Mouse (Mus musculus) bone marrow macrophage, adult 2 months (primary cell): Measurements from ENCODE around the gene Fam71b. TPM values are rescaled to one million over a fixed set of nuclear protein-coding genes. Genes with fewer than 3 reads are reported as not detected.

ENCODE experiments used
- H3K27ac ChIP-seq: 2 replicates; pipeline ENCODE4 v1.5.1; 2012; ENCODE audit warnings: low read depth, low read length; ENCODE audit not compliant: insufficient read depth
- H3K4me1 ChIP-seq: 2 replicates; pipeline ENCODE4 v1.6.1; 2012; ENCODE audit warnings: low read length; ENCODE audit not compliant: control insufficient read depth, insufficient read depth
- H3K4me3 ChIP-seq: 2 replicates; pipeline ENCODE4 v1.5.1; 2012; ENCODE audit warnings: mild to moderate bottlenecking, low read length, moderate library complexity; ENCODE audit not compliant: insufficient read depth
- CTCF ChIP-seq: IDR thresholded peaks from 2 replicates; pipeline ENCODE4 v1.5.1; 2012; ENCODE audit warnings: low read depth, mild to moderate bottlenecking, low read length, moderate library complexity
- POLR2A ChIP-seq: IDR thresholded peaks from 2 replicates; pipeline ENCODE4 v1.6.1; 2012; ENCODE audit warnings: mild to moderate bottlenecking, low read depth, low read length, borderline replicate concordance
- polyA plus RNA-seq: library from polyadenylated mRNA; stranded (reverse); fragments of >200 nt; gene quantifications from 2 replicates; pipeline ENCODE4 v1.2.4, GENCODE M21; 2012; ENCODE audit not compliant: missing spikeins, insufficient read depth, insufficient read length

Fam71b gene
- polyA plus RNA-seq, 1 experiment = not detected

GRCm38 (mm10) chr11:46430123-46430522 lies 33.8 kb downstream of the Fam71b start:
- Histone ChIP-seq H3K4me3 (no peak overlapping the region), H3K4me1 (no peaks in the 10 kb centered on the region), H3K27ac (no peak overlapping the region)
- no peak for TF ChIP-seq POLR2A
- TF ChIP-seq CTCF = no peak

DNA sequence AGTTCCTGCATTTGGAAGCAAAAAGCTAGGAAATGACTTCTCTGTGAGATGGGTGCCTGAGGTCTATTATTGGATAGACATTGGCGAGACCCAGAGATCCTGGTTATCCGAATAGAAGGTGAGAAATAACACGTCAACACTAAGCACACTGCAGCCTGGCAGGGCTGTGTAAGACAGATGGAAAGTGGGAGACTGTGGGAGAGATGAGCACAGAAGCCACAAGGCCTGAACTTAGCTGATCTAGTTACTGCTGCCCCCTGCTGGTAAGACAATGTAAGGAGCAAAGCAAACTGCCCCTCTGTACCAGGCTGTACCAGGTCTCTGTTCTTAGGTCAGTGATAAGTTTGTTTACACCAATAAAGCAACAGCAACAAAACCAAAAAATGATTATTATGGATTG lies 34.8 kb downstream of the Fam71b start:
- TF ChIP-seq POLR2A (no peak), CTCF (peak; percentile 32; the same call in 1 of the 2 replicates)
- no peak overlapping the region for H3K4me3 ChIP-seq
- H3K4me1 ChIP-seq = peaks cover 2% of the 10 kb centered on the region; the same call in 1 of the 2 replicates
- H3K27ac ChIP-seq = no peak overlapping the region

GRCm38 (mm10) chr11:46435363-46435762 lies 39.0 kb downstream of the Fam71b start:
- Histone ChIP-seq H3K27ac (no peak overlapping the region), H3K4me1 (peaks cover 7% of the 10 kb centered on the region; the same call in 1 of the 2 replicates), H3K4me3 (no peak overlapping the region)
- no peak for TF ChIP-seq CTCF
- no peak for TF ChIP-seq POLR2A

- Histone ChIP-seq H3K27ac (peak within 1 kb of the TSS; percentile 86), H3K4me3 (peak within 1 kb of the TSS; percentile 96), H3K4me1 (peaks cover 7% of the 10 kb centered on the region; the same call in 1 of the 2 replicates)
- TF ChIP-seq POLR2A = no peak
- TF ChIP-seq CTCF = no peak
Observed at GRCm38 (mm10) chr11:46436760-46437458, 40.5 kb downstream of the Fam71b start, which contains the start of gene Med7. Med7 (plus strand) TSS chr11:46436925.

DNA sequence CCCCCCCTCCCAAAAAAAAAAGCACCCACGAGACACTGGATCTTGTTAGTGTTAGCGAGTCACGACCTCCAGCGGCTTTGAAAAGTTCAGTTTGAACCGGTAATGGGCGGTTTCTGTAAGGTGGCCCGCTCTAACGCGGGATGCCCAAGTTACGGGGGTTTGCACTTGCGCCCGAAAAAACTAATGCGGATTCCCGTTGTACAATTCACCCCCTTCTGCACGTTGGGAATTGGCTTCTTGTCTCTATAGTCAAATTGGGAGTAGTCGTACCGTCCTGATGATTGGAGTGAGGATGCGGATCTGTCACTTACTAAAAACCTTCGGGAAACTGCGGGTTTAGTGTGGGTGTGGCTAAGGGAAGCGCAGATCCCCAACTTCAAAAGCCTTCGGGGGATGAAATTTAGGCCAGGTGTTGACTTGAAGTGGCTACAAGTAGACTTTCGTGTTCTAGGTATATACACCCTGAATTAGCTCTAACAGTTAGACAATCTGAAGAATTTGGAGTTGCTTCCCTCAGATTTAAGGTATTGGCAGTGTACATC lies 41.2 kb downstream of the Fam71b start:
- TF ChIP-seq POLR2A (no peak), CTCF (no peak; the same call in 1 of the 2 replicates)
- peak overlapping the region; percentile 86 for H3K27ac ChIP-seq
- peak overlapping the region; percentile 96 for H3K4me3 ChIP-seq
- peaks cover 7% of the 10 kb centered on the region; the same call in 1 of the 2 replicates for H3K4me1 ChIP-seq

- H3K27ac ChIP-seq = no peak overlapping the region
- TF ChIP-seq POLR2A = no peak
- TF ChIP-seq CTCF = no peak
- peaks cover 7% of the 10 kb centered on the region; the same call in 1 of the 2 replicates for H3K4me1 ChIP-seq
- H3K4me3 ChIP-seq = no peak overlapping the region
Observed at GRCm38 (mm10) chr11:46439005-46439543, 42.7 kb downstream of the Fam71b start.

DNA sequence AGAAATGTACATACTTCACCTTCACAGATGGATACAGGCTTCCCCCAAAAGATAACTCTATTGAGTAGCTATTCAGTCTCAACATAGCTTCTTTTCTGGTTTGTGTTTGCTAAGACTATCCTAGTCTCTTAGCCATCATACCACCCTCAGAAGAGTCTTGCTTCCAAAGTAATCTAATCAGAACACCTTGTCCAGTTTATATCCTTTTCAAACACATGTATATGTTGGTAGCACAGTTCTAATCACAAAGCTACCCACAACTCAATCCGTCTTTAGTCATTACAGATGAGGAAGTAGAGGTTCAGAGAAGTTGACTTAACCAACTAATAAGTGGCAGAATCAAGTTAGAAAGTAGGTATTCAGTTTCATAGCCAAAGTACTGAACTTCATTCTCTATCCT lies 45.4 kb downstream of the Fam71b start:
- Histone ChIP-seq H3K4me3 (no peak overlapping the region), H3K27ac (no peak overlapping the region), H3K4me1 (0 out of 2 replicates have a peak, but pooled peaks cover 4% of the 10 kb centered on the region)
- TF ChIP-seq POLR2A (no peak), CTCF (no peak)

GRCm38 (mm10) chr11:46443152-46443551 lies 46.8 kb downstream of the Fam71b start:
- TF ChIP-seq CTCF (no peak), POLR2A (no peak)
- Histone ChIP-seq H3K4me3 (no peak overlapping the region), H3K4me1 (peaks cover 9% of the 10 kb centered on the region), H3K27ac (no peak overlapping the region)

GRCm38 (mm10) chr11:46443979-46444378 lies 47.6 kb downstream of the Fam71b start:
- TF ChIP-seq POLR2A (no peak), CTCF (no peak)
- Histone ChIP-seq H3K27ac (no peak overlapping the region), H3K4me3 (no peak overlapping the region), H3K4me1 (peaks cover 9% of the 10 kb centered on the region)

DNA sequence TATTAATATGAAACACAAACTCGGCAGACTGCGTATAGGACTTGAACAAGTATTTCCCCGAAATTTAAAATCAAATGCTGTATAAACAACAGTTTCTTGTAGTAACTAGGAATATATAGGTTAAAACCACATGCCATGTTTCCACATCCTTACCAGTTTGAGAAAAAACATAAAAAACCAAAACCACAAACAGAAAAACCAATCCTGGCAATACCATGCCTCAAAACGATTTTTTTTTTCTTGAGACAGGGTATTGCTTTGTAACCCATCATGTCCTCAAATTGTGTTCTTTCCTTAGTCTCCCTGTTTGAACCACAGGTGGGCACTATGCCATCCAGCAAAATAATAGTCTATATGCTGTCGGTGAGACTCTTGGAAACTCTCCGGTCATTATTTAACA lies 49.8 kb downstream of the Fam71b start:
- TF ChIP-seq CTCF = no peak
- TF ChIP-seq POLR2A = no peak
- Histone ChIP-seq H3K27ac (no peak overlapping the region), H3K4me3 (no peak overlapping the region), H3K4me1 (peaks cover 13% of the 10 kb centered on the region)
